Mouse (Mus musculus) kidney, postnatal 4 days (tissue): ENCODE results near the gene Dynlt1b.
"Not testable (repeated sequence)": the region's sequence is repeated elsewhere in the genome, so short reads cannot be mapped to it uniquely, and the experiment has no call there.

Experiments used
- DNase-seq, 2 experiments: peaks; one replicate each; pipeline ENCODE4 v3.0.0; 2021; ENCODE audit warnings: mixed read lengths in 2 of 2

The Dynlt1b gene

DNA sequence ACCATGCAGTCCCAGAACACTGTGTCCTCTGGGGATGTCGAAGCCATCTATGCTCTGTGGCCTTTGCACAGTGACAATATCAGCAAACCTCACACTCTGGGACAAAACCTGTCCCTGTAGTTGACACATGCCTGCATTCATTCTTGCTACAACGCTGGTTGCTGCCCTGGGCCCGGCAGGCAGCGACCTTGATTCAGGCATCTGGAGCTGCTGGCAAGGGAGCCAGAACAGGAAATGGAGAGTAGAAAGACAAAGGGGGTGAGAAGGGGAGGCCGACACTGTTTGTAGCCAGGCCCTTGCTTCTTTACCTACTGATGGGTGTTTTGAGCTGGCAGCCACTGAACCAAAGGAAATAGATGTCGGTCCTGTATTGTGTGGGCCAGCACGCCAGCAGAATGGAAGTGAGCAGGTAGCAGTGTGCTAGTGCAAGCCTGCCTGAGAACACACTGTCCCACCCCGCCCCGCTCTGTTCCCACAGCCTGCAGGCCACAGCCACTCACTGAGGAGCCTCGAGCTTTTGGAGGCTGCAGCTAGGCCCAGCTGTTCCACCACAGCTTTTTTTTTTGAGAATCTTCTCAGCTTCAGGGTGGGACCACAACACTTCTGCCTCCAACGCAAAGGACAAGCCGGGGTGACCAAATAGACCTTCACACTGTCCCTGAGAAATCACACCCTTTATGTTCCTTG lies 5.5 kb upstream of the Dynlt1b start:
- DNase-seq = peak in 1 of 2 experiments; percentile 24

DNA sequence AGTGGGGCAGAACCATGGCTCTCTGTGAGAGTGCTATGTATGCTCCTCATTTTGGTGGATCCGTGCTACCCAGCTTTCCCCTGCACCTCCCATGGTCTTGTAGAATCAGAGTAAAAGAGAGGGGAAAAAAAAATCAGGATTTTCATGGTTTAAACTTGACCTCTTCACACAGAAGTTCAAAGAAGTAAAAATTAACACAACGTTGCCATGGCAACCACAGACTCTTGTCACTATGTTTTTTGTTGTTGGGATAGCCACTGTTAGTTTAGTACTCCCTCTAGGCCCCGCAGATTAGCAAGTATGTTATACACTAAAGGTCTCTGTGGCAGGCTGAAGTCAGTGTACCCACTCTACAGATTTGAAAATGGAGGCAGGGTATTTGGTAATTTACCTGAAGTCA lies 4.6 kb upstream of the Dynlt1b start:
- not testable (repeated sequence) for DNase-seq

DNA sequence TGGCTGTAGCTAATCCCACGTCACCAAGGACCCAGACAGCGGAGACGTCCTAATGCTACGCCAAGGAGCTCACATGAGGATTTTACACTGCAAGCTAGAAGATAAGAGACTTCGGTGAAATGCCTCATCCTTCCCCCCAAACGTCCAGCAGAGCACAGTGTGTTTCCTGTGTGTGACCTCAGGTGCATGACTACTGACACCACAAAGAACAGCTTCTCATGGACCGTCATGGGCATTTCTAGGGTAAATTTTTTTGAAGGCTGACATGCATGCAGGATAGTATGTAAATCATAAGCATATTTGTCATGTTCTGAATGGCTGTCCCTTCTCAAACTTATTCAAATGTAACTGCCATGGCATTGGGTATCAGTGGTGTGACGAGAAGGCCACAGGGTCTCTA lies 3.0 kb upstream of the Dynlt1b start:
- not testable (repeated sequence) for DNase-seq

DNA sequence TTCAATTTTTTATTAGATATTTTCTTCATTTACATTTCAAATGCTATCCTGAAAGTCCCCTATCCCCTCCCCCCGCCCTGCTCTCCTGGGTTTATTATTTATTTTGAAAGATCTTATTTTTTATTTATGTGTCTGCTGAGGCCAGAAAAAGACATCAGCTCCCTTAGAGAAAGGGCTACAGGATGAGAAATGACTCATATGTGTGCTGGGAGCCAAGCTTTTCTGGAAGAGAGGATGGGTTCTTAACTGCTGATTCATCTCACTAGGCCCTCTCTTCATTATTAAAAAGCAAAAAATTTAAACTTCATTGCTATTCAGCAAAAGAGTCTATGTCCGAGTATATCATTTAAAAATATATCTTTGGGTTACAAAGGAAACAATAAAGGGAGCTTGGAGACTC lies 986 bp upstream of the Dynlt1b start:
- DNase-seq = not testable (repeated sequence)

DNA sequence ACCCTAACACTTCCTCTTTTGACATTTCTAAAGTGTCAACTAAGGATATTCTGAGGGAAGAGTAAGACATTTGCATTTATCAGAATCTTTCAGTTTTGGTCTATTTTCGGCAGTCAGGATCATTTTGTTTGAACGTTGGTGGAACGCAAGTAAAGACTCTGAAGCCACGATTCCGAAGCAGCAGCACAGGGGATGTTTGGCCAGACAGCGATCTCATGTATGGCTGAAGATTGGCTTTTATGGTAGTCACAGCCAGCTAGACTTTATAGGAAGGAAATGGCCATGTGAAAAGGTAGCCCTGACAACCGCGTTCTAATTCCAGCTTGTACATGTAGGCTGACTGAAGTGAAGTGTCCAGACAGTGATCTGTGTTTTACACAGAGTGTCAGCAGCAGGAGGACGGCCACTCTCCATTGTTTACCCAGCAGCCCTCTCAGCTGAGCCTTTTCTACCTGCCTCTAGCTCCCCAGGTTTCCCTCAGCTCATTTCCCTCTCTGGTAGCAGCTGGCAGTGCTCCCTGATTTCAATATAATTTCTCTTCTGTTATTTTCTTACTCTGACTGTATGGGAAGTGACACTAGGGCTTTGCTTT lies 594 bp downstream of the Dynlt1b start:
- peak in 1 of 2 experiments; percentile 26 for DNase-seq

DNA sequence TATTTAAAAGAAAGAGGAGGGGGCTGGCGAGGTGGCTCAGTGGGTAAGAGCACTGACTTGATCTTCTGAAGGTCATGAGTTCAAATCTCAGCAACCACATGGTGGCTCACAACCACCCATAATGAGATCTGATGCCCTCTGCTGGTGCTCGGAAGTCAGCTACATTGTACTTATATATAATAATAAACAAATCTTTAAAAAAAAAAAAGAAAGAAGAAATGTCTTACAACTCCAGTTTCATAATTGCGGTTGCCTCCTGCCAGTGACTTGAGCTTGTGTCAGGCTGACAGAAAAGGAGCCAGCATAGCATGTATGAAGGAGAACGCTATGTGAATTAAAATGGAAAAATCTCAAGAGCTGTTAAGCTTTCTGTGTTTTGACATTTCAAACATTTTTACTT lies 2.5 kb downstream of the Dynlt1b start:
- peak in 1 of 2 experiments; percentile 15 for DNase-seq

DNA sequence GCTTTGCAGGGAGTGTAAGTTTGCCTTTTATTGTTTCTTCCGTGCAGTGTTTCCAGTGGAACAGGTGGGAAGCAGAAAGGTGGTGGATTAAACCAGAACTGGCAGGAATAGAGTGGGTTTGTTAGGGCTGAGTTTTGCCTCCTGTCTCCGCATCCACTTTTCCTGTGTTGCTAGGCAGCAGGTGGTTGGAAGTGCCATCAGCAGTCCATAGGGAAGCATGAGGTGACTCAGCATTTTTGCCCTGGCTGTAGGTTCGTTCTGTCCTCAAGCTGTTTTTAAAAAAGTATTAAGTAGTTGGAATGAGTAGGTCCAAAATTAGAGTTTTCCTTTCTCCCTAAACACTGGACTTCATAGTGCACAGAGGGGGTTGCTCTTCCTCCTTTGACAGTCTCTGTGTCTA lies 3.8 kb downstream of the Dynlt1b start:
- DNase-seq = not testable (repeated sequence)

DNA sequence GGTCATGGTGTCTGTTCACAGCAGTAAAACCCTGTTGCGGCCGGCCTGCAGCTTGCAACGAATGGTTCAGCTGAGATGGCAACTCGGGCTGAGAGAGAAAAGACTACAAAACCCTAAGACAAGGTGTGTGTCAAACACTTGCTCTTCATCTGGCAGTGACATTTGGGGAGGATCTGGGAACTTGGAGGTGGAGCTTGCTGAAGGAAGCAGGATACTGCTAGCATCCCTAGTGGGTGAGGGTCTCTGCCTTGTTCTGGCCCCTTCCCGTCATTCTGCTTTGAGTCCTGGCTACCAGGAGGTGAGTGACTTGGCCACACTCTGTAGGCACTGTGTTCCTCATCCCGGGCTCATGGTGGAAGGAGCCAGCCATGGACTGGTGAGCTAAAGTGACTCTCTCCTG lies 8.2 kb downstream of the Dynlt1b start:
- not testable (repeated sequence) for DNase-seq

DNA sequence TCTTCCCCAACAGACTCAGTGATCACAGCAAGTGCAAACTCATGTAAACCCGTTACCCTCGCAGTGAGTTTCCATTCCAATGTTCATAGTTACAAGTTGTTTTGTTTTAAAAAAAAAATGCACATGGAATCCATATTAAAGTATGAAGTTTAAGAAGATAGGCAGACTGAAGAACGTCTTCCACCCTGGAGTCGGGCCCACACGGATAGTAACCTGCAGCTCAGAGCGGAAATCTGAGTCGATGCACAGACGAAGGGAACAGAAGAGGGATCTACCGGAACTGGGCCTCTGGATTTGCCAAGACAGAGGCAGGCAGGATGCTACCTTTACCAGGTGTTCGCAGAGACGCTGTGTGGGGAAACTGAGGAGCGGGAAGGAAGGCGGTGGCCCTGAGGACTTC lies 10.0 kb downstream of the Dynlt1b start:
- DNase-seq = not testable (repeated sequence)

DNA sequence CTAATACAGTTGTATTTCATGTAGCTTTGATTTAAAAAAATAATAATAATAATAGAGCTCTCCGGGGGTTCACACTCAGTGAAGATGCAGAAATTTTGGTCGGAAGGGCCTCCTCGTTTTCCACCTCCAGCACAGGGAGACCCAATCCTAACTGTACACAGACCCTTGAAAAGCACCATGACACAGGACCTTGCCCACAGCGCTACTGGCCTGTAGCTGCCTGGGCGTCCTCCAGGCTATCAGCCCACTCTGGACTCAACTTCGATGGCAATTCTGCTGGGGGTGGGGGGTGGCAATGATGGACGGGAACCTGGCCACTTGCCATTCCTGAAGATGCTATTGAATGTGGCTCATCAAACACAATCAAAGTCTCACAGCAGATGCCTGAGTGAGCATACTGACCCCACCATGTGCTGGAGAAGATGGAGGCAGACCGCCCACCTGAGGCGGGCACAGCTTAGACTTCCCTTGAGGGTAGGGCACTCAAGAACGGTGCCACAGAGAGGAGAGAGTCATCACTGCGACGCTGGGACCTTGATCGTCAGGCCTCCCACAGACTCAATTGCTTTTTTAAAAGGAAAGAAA lies 10.7 kb downstream of the Dynlt1b start:
- DNase-seq = not testable (repeated sequence)

DNA sequence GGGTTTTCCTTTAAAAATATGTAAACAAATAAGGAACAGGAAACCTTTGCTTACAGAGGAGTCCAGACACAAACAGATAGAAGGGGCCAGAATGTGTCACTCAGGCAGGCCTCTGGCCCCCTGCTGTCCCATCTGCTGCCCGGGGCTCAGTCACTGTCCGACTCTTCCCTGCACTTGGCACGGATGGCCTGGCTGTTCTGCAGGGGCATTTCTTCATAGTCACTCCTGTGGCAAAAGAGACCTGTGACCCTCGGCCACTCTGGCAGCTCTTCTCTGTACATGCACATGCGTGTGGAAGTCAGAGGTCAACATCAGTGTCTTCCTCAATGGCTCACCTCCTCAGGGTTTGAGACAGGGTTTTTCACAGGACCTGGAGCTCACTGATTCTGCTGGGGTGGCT lies 11.3 kb downstream of the Dynlt1b start:
- DNase-seq = not testable (repeated sequence)

DNA sequence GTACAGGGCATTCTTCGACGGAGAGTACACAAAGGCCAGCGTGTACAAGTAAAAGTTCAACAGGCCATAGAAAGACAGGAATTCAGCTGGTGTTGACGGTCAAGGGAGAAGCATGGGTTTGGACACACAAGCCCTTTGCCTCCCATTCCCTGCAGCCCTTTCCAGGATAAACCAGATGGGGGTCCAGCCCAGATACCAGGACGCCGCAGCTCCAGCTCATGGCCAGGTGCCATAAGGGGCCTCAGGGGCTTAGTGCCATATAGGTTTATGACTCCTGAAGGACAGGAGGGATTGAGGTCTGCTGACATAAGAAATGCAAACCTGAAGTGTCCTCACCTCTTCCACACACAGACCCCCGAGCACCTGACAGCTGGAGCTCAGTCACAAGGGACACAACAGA lies 12.6 kb downstream of the Dynlt1b start:
- DNase-seq = not testable (repeated sequence)

DNA sequence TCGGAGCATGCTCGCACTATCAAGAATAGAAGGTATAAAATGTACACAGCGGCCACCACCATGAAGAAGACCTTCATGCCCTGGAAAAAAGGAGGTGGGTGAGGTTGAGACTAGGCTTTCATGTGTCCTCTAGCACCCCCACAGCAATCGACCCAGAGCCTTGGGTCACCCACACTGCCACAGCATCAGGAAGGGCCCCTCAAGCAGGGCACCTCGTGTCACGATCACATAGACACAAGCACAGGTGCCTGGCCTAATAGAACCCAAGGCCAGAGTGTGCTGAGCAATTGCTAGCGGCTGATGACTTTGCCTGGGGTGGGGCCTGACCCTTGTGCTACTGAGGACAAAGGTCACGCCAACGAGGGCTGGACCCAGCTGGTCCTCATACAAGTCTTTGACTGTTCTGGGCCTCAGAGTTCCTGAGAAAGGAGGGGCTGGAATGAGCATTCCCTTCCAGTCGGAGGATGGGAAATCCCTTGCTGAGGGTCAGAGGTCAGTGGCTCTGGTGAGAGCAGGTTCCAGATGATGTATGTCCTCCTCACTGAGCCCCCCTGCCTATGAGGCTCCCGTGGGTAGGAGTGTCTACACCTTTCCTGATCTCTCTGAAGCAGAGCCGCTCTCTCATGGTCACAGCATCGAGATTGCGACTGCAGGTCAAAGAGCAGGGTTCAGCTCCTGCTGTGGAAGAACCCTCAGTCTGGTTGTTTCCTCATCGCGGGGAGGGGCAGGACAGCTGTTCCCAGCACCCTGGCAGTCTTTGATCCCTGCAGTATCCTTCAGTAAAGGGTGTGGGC lies 16.1 kb downstream of the Dynlt1b start:
- not testable (repeated sequence) for DNase-seq

DNA sequence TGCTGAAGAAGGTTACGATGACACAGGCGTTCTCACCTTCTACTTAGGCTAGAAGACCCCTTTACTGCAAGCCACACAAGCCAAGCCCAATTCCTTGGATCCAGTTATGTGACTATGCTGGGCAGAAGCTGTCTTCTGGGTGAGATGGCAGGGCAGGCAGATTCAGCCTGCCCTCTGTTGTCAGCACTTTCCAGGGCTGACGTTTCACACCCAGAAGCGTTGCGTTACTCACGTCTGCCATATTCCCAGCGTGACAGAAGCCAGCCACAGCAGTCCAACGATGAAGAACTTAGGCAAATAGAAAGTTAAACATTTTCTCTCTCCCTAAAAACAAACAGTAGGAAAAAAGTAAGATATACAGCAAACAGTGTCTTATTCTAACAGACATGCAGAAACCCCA lies 18.4 kb downstream of the Dynlt1b start:
- not testable (repeated sequence) for DNase-seq

DNA sequence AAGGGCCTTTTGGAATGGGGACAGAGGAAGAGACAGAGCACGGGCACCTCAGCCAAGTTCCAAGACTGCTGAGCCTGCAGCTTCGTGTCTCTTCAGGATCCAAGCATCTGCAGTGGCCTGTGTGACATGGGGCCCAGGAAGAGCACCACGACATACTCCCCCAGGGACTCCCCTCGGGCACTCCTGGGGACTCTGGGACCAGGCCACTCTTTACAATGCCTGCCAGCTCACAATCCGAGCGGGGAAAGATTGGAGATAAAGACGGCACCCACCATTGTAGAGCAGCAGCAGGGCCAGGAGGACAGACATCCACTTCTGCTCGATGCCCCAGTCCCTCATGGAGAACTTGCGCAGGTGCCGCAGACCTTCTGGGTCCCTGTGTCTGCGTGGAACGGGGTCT lies 19.3 kb downstream of the Dynlt1b start:
- DNase-seq = not testable (repeated sequence)

DNA sequence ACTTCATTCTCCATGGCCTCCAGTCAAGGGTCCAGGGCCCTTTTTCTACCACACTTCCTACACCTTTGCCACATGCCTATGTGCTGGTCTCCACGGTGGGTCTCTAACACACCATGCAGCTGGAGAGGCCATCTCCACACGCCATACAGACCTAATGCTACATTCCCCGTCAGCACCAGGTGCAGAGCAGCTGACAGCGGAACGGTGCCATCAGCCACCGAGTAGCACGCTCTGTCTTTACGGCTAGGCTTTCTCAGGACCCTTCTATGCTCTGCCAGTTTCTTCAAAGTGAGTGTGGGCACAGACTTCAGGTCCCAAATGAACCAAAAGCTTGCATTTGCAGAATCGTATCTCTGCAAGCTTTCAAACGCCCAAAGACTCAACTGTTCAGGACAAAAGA lies 21.3 kb downstream of the Dynlt1b start:
- DNase-seq = not testable (repeated sequence)

DNA sequence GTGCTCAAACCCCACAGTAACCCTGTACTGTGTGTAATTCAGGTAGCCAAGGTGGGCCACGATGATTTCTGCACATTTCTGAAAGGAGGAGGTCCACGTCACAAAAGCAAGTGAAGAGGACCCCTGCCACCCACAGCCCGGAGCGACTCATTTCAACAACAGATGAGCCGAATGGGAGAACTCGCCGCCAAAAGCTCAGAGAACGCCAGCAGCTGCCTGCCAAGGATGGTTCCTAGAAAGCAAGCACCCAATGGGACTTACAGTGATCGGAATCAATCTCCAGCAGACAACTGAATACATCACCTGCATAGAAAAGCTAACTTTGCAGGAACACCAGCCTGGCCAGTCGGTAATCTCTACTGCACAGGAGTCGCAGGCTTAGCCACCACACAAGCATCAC lies 22.8 kb downstream of the Dynlt1b start:
- DNase-seq = not testable (repeated sequence)

DNA sequence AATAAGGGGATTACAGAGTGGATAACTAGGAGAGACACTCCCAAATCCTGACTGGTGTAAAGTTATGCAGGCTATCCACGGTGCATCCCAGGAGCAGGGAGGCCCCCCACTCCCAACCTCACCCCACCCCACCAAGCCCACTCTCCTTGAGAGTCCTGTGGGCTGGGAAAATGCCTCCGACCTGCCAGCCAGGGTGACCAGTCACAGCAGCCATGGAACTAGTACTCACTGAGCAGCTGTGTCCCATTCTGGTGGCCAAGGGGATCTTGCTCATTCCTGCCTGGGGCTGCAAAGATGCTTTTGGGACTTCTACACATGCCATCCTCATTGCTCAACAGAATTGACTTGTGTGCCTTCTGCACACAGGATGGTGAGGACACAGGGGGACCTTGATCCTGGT lies 24.8 kb downstream of the Dynlt1b start:
- not testable (repeated sequence) for DNase-seq

DNA sequence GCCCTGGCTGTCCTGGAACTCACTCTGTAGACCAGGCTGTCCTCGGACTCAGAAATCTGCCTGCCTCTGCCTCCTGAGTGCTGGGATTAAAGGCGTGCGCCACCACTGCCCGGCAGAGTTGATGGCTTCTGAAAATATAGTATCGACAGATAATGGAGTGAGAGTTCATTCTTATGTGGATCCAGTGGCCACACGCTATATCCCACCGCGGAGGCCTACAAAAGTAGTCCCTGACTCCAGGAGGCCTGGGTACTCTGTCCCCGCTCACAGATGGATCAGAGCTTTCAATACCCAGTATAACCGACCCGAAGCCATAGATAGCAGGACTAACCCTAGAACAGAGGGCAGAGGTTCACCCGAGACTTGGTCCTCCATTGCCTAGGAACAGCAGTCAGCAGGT lies 26.0 kb downstream of the Dynlt1b start:
- DNase-seq = not testable (repeated sequence)

DNA sequence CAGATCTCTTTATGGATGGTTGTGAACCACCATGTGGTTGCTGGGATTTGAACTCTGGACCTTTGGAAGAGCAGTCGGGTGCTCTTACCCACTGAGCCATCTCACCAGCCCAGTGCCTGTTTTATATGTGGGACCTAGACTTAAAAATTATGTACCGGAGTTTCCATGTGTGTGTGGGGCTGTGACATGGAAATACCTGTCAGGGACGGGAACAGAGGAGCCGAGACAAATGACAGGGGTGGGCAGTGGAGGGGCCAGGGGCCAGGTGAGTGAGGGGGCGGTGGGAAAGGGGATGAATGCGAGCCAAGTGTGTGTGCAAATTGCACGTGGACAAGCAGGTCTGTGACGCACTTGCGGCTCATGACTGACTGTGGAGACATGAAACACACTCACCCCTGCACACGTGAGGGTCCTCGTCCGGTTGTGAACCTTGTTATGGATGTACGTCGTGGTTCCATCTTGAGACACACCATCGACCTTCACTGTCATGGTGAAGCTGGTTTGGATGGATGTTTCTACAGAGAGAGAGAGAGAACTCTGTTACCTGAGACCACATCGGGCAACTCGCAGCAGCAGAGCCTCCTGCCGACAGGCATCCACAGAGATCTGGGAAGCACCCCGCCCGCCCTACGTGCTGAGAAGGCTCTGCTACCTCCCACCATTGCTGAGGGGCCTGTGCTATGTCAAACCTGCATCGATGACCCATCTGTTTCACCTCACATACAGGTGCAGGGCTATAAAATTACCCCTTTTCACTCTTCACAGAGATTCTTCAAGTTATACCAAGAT lies 26.9 kb downstream of the Dynlt1b start:
- DNase-seq = not testable (repeated sequence)

DNA sequence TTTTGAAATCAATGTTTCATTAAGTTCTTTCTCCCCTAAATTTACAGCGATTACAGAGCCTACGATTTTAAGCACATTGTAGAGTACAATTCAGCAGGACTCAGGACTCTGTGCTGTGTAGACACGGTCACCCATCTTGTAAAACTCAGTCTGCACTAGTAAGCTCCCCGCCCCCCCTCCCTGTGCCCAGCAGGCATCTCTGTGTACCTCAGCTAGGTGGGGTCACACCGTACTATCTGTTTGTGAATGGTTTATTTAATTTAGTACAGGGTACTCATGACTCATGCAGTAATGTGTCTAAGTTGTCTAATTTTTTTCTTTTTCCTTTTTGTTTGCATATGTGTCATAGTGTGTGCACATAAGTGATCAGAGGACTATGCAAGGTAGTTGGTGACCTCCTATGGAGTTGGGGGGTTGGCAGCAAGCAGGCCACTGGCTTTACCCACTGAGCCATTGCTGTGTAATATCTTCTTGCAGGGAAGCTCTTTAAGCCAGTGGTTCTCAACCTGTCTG lies 31.2 kb downstream of the Dynlt1b start:
- DNase-seq = not testable (repeated sequence)

DNA sequence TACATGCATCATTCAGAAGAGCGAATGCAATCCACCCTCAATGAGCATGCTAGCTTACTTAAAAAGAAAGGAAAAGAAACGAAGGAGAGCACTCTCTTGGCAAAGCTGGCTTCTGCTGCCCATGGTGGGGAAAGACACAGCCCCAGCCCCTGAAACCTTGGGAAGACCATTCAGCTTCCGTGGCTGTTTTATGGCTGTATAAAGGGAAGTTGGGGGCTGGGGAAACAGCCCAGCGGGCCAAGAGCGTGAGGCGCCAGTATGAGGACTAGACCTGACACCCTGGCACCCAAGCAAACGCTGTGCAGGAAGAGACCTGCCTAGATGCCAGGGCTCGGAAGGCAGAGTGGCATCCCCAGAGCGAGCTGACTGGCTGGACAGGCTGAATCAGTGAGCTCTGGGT lies 35.8 kb downstream of the Dynlt1b start:
- not testable (repeated sequence) for DNase-seq
